Mouse (Mus musculus) urinary bladder, postnatal 4 days (tissue): ENCODE data around the gene Abhd15.
A peak's percentile ranks its signal among the peaks of the same experiment; 100 is the strongest.

Experiments
- DNase-seq, 2 experiments: peaks; one replicate each; pipeline ENCODE4 v3.0.0; 2021 to 2022; ENCODE audit warnings: low spot score in 2 of 2

Abhd15 gene

GRCm38 (mm10) chr11:77514832-77515636, at the start of gene Abhd15:
Gene Abhd15, plus strand, starts transcription at chr11:77515121.
- peak in 1 of 2 experiments; percentile 74 for DNase-seq

GRCm38 (mm10) chr11:77466544-77466943, 48.4 kb upstream of the Abhd15 start:
- no peak for DNase-seq

DNA sequence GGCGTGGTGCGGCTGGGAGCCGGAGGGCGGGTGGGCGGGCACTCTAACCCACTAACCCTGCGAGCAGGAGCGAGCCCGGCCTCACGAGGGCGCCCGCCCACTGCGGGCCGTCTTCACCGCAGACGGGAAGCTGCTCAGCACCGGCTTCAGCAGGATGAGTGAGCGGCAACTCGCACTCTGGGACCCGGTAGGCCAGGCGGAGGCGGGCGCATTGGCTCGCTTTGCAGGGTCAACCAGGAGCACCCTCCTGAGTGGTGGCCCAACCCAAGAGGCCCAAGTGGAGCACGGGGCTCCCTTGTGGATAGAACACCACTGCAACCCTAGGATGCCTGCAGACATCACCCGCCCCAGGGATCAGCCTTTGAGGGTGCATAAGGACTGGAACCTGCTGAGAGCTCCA, 47.8 kb upstream of the Abhd15 start:
- DNase-seq: peak in 1 of 2 experiments; percentile 68

GRCm38 (mm10) chr11:77467784-77468183, 47.1 kb upstream of the Abhd15 start:
- DNase-seq: peak in 1 of 2 experiments; percentile 59

DNA sequence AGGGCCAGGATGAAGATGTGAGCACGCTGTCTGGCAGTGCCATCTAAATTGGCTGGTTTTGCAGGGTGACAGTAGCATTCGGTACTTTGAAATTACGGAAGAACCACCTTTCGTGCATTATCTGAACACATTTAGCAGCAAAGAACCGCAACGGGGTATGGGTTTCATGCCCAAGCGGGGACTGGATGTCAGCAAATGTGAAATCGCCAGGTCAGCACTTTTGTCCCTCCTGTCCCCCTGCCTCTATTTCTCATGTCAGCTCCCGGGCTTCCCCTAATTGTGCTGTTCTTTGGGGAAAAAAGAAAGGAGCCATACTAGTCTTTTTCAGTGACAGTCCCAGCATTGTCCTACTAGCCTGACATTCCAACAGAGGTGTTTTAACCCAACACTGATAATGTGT, 46.5 kb upstream of the Abhd15 start:
- DNase-seq: no peak

DNA sequence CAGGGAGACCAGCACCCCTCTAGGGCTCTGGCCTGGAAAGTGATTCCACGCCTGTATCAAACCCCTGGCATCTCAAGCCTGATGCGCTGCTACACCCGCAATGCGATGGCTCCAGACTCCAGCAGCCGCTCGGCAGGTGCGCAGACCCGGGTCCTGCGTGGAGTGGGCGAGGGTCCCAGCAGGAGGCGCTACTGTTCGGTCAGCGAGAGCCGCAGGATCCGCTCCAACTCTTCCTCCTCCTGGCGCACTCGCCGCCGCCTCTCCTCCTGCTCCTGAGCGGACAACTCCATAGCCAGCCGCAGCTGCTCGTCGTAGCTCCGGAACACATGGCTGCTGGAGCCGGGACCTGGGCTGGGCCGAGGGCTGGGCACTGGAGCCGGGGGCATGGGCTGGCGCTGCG, 43.5 kb upstream of the Abhd15 start:
- no peak for DNase-seq

DNA sequence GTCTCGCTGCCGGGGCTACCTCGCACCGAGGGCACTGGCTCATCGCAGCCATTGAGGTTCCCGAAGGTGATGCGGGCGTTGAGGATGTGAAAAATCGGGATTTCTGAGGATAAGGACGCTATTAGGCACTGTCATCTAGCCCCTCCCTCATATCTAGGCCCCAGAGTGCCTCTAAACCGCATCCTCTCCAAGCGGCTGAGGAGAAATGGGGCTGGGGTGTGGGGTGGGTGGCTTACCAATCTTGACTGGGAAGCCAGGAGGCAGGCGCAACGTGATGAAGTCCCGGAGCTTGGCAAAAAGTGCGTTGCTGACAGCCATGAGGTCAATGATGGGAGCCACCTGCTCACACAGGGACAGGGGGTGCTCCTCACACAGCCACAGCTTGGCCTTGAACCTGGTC, 42.1 kb upstream of the Abhd15 start:
- DNase-seq: no peak

DNA sequence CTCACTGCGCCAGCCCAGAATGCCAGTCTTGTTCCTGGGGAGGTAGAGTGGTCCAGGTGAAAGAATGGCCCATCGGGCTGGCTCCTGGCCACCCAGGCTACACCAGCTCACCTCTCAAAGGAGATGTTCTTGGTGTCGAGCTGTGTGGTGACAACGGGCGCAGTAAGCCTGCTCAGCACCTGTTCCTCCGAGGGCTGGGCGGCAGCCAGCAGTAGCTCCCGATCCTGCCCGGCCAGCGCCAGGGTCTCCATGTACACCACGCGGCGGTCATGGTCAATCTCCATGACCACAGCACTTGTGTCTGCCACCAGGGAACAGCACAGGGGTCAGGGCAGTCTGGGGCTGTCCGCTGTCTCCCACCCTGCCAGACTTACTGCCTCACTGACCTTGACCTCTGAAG, 38.7 kb upstream of the Abhd15 start:
- DNase-seq: no peak

DNA sequence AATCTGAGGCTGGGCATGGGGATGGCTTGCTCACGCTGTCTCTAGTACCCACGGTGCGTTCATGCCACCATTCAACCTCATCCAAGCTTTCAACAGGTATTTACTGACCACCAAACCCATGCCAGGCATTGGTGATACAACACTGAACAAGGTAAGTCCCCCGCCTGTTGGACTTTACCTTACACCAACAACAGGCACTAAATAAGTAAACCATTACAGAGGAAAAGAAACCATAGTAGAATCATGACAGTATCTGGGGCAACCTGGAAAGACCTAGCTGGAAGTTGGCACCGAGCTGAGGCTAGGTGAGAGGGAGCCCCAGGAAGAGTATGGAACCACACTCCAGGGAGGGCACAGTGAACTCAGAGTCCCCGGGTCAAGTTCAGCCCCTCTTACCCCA, 38.0 kb upstream of the Abhd15 start:
- DNase-seq: no peak

DNA sequence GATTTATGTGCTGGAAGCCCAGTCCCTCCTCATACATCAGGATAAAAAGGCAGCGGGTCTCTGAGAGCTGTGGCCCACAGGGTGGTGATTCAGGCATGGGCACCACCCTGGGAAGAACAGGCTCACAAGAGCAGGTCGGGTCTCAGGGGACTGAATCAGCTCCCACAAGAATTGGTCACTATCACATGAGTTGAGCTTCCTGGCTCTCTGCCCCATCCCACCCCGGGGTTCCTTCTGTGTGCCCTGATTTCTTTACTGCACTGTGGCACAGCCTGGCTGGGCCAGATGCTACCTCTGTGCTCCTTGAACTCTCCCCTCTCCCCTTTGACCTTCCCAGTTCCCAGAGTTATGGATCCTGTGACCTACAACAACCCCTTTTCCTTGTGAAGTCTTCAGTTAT, 31.9 kb upstream of the Abhd15 start:
- DNase-seq: no peak

DNA sequence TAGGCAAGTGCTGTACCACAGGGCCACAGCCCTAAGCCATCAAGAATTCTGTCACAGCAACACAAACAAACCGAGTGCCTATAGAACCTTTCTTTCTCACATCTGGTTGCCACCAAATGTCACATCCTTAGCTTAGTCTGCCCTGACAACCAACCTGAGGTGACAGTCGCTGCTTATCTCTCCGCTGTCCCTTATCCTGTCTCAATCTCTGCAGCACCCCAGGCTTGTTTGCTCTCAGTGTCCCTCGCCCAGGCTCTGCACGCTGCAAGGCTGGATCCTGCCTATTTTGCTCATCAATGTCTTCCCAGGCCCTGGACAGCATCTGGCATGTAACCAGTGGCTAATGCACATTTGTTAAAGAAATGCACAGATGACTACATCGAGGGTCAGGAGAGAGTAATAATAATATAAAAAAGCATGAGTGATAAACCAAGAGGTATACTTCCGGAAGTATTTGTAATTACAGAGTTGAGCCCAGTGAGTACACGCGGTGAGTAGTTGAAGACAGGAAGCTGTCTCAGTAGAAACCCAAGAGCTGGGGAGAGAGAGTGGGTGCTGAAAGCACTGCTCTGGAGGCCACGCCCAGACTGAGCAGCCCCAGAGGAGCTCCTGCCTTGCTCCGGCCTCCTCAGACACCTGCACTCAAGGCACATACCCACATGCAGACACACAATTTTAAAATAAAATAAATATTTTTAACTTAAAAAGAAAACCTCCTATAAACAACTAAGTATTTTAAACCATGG, 31.2 kb upstream of the Abhd15 start:
- DNase-seq: no peak

- no peak for DNase-seq
These were observed 29.7 kb upstream of the Abhd15 start for GRCm38 (mm10) chr11:77485229-77485628.

- DNase-seq: no peak
These were observed 28.1 kb upstream of the Abhd15 start for GRCm38 (mm10) chr11:77486798-77487197.

DNA sequence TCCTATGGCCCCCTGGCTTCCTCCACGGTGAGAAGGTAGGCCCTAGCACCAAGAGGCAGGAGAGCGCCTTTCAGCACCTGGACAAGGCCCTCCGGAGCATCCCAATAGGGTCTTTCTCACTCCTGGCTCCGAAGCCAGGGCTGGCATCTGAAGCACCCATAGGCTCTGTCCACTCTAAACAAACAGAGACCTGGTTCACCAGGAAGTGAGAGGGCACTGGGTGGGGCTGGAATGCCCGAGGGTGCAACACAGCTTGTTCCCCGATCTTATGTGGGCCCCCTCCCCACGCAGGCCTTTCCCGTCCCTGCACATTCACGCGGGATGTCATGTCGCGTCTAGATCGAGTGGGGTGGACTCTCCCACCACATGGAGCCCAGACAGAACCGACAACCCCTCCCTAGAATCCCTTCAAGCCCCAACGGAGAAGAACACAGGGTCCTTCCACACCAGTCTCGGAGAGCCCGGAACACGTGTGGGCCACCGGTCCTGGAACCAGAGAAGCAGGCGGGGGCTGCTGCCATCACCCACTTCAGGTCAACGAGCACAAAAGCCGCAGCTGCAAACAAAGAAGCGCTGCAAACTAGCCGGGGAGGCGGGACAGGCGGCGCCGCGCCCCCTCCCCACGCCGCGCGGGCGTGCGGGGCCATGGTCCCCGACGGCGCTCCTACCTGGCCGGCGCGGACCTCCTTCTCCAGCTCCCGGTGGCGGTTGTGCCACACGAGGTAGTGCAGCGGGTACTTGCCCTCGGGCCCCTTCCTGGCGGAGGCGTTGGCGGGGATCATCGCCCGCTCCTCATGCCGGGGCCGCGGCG, 25.9 kb upstream of the Abhd15 start:
- no peak for DNase-seq

GRCm38 (mm10) chr11:77489591-77490235, 25.2 kb upstream of the Abhd15 start, which contains the start of gene Ankrd13b:
Gene Ankrd13b, minus strand, starts transcription at chr11:77489678.
- no peak for DNase-seq

- no peak for DNase-seq
These were observed 24.5 kb upstream of the Abhd15 start for GRCm38 (mm10) chr11:77490451-77490850.

DNA sequence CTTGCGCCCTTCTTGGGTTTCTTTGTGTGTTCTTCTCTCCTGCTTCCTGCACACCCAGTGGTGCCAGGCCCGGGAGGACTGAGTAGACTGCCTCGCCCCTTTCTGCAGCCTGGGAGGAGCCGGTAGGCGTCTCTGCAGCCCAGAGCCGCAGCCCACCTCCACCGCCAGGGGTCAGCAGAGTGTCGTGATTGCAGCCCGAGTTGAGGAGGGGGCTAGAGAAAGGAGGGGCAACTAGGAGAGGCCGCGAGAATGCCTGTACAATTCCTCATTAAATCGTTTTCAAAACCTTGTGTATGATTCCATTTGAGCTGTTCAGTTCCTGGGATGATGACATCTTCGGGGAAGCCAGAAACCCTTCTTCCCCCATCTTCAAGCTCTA, 23.8 kb upstream of the Abhd15 start:
- DNase-seq: peak; percentile 89 to 95

DNA sequence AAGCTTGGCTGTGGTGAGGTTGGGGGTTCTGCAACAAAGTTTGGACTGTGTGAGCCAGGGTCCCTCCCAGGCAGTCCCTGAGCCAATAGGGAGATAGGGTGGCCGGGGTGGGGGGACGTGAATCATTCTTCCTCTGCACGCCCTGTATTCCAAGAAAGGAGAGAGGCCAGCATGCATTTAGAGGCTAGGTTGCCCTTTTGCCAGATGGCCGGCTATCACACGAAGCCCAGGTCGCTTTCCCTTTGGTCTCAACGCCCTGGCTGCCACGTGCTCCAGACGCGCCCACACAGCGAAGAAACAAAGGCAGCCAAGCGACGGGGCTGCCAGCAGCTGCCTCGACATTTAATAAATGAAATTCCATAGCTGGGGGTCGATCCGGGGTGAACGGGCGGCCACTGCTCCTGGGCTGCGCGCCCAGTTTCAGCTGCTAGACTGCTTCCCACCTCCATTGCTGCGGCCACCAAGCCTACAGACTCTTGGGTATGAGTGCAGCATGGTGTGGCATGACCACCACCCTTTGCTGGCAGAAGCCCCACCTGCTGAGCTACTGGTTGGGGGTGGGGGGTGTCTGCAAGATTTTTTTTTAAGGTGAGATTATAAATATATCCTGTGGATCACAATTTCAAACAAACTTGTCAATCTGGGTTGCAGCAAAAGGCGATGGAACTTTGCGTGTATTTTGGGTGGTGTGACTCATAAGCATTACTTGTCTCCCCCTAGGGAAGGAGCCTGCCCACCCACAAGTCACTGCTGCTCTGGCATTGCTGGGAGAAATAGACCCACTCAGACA, 23.2 kb upstream of the Abhd15 start:
- peak; percentile 74 to 78 for DNase-seq

GRCm38 (mm10) chr11:77492311-77492871, 22.5 kb upstream of the Abhd15 start:
- no peak for DNase-seq

DNA sequence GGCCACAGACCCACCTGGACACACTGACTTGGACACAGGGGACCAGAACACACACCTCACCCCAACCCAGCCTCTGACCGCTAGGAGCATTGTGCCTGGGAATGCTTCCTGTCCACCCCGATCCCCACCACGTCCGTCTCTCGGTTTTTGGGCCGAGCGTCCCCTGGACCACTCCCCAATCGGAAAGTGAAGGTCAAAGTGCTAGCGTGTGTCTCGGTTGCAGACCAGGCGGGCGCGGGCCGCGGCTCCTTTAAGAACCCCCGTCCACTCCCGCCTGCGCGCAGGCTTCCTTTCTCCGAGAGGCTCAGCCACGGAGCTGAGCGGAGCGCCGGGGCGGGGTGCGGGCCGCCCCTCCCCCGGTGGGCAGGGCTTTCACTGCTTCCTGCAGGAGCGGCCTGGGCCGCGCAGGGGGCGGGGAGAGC, 22.0 kb upstream of the Abhd15 start:
- peak; percentile 91 to 94 for DNase-seq
